Mouse (Mus musculus) lung, embryonic 16.5 days (tissue): ENCODE measurements at regions not wholly inside any gene's neighbourhood (a gene's known extent, or its start where the extent isn't known, plus 50 kb on each side); places are given as distances from the start of the nearest gene placed in this dataset.

ENCODE experiments used
- ATAC-seq: fragments of 200-750 bp; cut with Nextera tagmentation; 2 replicates; pipeline ENCODE4 v1.8.0; 2017; ENCODE audit warnings: low read depth, mild to moderate bottlenecking, moderate library complexity
- H3K27ac ChIP-seq: fragments of 300-500 bp; sonication (generic); 2 replicates; pipeline ENCODE4 v1.5.1; 2014; ENCODE audit warnings: mild to moderate bottlenecking, control low read depth, low read length
- H3K27me3 ChIP-seq: fragments of 300-500 bp; sonication (generic); 2 replicates; pipeline ENCODE4 v1.6.1; 2014; ENCODE audit warnings: low read depth, low read length, mixed read lengths; ENCODE audit not compliant: control insufficient read depth, insufficient read depth
- H3K36me3 ChIP-seq: fragments of 300-500 bp; sonication (generic); 2 replicates; pipeline ENCODE4 v1.6.1; 2014; ENCODE audit warnings: low read length; ENCODE audit not compliant: control insufficient read depth, insufficient read depth
- H3K4me1 ChIP-seq: fragments of 300-500 bp; sonication (generic); replicated peaks from 2 replicates; pipeline ENCODE4 v1.6.1; 2014; ENCODE audit warnings: low read length, mixed read lengths; ENCODE audit not compliant: control insufficient read depth, insufficient read depth
- H3K4me2 ChIP-seq: fragments of 300-500 bp; sonication (generic); 2 replicates; pipeline ENCODE4 v1.6.1; 2014; ENCODE audit warnings: low read depth, low read length, control low read depth
- H3K4me3 ChIP-seq: fragments of 300-500 bp; sonication (generic); 2 replicates; pipeline ENCODE4 v1.5.1; 2014; ENCODE audit warnings: mild to moderate bottlenecking, low read length, control low read depth
- H3K9ac ChIP-seq: fragments of 300-500 bp; sonication (generic); 2 replicates; pipeline ENCODE4 v1.6.1; 2014; ENCODE audit warnings: low read length, control low read depth
- H3K9me3 ChIP-seq: fragments of 300-500 bp; sonication (generic); 2 replicates; pipeline ENCODE4 v1.6.1; 2016; ENCODE audit warnings: low read length; ENCODE audit not compliant: control insufficient read depth
- WGBS: fragments of 180-500 bp; shearing (Covaris S2); extraction: QIAGEN DNeasy Blood & Tissue Kit; methylation state at CpG from one replicate; pipeline ENCODE4 v1.1.7; 2014; 5-methylcytosine and 5-hydroxymethylcytosine counted together

DNA sequence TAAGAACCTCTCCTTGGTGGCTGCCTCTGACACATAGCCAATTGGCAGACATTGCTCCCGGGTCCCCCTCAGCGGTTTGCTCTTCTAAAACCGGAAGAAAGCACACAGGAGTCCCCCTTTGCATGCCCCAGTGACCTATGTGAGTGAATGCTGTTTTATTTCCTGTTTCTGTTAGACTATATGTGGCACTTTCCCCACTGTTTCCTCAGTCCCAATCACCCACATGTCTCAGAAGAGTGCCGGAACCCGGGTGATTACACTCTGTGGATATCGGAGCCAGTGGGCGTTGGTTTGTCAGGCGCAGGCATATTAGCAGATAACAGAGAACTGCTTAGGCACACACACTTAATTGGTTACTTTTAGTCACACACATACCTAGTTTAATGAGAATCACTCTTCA lies 66.3 kb upstream of the Rpl34 start:
- no peak overlapping the region for H3K27ac ChIP-seq
- 62% methylated on average over 8 of the region's 8 CpGs for WGBS
- no peaks in the 10 kb centered on the region for H3K36me3 ChIP-seq
- no peaks in the 10 kb centered on the region for H3K4me1 ChIP-seq
- no peak overlapping the region for H3K9ac ChIP-seq
- no peaks in the 10 kb centered on the region for H3K9me3 ChIP-seq
- no peak overlapping the region for H3K4me2 ChIP-seq
- H3K4me3 ChIP-seq = no peak overlapping the region
- no peaks in the 10 kb centered on the region for H3K27me3 ChIP-seq
- ATAC-seq = no peak

DNA sequence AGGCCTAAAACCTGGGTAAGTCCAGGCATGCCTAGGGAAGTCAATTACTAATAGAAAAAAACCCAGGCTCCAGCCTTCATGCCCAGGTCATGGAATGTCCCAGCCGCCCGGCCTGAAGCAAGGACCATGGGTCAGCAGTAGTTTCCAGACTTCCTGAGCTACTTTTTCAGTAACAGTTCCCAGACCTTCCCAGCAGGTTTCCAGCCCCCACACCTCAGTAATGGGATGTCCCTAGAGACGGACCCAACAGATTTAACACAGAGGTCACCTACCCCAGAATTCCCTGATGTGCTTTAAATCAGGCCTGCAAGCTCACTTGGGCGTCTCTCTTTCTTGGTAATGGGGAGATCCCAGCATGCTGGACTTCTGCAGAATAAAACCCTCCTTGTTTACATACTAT lies 65.2 kb upstream of the Rpl34 start:
- no peaks in the 10 kb centered on the region for H3K27me3 ChIP-seq
- 85% methylated on average over 4 of the region's 4 CpGs for WGBS
- no peak overlapping the region for H3K4me2 ChIP-seq
- H3K36me3 ChIP-seq = no peaks in the 10 kb centered on the region
- H3K4me3 ChIP-seq = no peak overlapping the region
- no peak overlapping the region for H3K9ac ChIP-seq
- no peaks in the 10 kb centered on the region for H3K9me3 ChIP-seq
- no peak for ATAC-seq
- no peaks in the 10 kb centered on the region for H3K4me1 ChIP-seq
- H3K27ac ChIP-seq = no peak overlapping the region

DNA sequence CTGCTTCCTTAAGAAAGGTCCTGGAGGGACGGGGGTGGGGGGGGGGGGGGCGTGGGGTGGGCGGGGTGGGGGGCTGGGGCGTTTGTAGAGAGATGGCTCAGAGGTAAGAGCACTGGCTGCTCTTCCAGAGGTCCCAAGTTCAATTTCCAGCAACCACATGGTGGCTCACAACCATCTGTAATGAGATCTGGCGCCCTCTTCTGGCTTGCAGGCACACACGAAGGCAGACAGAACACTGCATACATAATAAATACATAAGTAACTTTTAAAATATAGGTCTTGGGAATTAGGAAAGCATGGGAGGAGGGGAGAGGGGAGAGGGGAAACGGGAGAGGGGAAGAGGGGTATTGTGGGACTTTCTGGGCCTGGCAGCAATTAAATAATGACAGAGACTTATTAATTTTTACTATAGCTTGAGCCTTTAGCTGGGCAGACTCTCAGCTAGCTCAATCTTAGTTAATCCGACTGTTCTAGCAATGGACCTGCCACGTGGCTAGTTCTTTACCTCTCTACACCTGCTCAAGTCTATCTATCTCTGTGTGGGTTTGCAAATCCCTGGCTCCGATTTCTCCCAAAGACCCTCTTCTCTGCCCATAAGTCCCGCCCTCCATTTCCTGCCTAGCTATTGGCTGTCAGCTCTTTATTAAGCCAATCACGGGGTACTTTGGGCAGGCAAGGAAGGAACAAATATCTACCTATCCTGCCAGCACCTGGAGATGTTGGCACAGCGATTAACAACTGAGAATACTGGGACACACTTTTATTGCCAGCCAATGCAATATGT lies 64.1 kb upstream of the Rpl34 start:
- 35% methylated on average over 13 of the region's 13 CpGs for WGBS
- H3K9me3 ChIP-seq = no peaks in the 10 kb centered on the region
- no peaks in the 10 kb centered on the region for H3K4me1 ChIP-seq
- H3K27me3 ChIP-seq = no peaks in the 10 kb centered on the region
- ATAC-seq = no peak
- H3K9ac ChIP-seq = no peak overlapping the region
- H3K4me2 ChIP-seq = no peak overlapping the region
- no peak overlapping the region for H3K4me3 ChIP-seq
- H3K27ac ChIP-seq = no peak overlapping the region
- no peaks in the 10 kb centered on the region for H3K36me3 ChIP-seq

DNA sequence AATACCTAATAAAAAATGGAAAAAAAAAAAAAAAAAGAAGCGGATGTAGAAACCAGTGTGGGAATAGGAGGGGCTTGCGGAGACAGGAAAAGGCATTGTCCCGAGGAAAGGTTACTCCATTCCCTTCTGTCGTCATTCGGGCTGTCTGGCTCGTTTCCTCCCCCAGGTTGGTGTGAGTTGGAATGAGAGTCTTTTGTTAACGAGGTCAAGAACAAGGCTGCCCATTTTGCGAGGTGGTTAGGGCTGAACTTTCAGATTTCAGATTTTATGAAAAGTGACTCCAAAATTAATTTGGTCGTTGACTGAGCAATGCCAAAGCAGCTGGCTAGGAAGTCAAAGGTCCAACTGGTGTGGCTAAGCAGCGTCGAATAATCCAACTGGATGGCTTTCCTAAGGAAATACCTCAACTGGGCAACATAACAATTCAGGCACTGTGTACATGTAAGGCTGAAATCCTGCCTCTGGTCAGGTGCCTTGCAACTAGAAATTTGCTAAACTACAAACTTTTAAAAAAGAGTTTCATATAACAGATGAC lies 50.6 kb upstream of the Rpl34 start:
- 72% methylated on average over 11 of the region's 11 CpGs for WGBS
- no peaks in the 10 kb centered on the region for H3K9me3 ChIP-seq
- no peak overlapping the region for H3K9ac ChIP-seq
- no peak overlapping the region for H3K27ac ChIP-seq
- no peak overlapping the region for H3K4me3 ChIP-seq
- no peaks in the 10 kb centered on the region for H3K36me3 ChIP-seq
- H3K27me3 ChIP-seq = no peaks in the 10 kb centered on the region
- no peak for ATAC-seq
- no peaks in the 10 kb centered on the region for H3K4me1 ChIP-seq
- no peak overlapping the region for H3K4me2 ChIP-seq
